Mouse (Mus musculus) myocyte (in vitro differentiated cells): Measurements from ENCODE around the gene Fcho1.

Experiments used
- CEBPB ChIP-seq: IDR thresholded peaks from 2 replicates; pipeline ENCODE4 v1.6.1; 2011; ENCODE audit warnings: mild to moderate bottlenecking, moderate library complexity; ENCODE audit not compliant: poor library complexity, insufficient read depth, severe bottlenecking
- MYOD1 ChIP-seq, 3 experiments: IDR thresholded peaks; one replicate each; pipeline ENCODE4 v1.6.1; 2011; ENCODE audit warnings: control low read depth in 2 of 3, low read depth in 2 of 3, mild to moderate bottlenecking in 2 of 3, moderate library complexity in 1 of 3; ENCODE audit not compliant: insufficient read length in 2 of 3, control insufficient read depth in 1 of 3
- POLR2A ChIP-seq: IDR thresholded peaks from one replicate; pipeline ENCODE4 v1.6.1; 2011; ENCODE audit warnings: low read depth, mild to moderate bottlenecking, control low read depth, moderate library complexity; ENCODE audit not compliant: insufficient read length
- TCF12 ChIP-seq: IDR thresholded peaks from one replicate; pipeline ENCODE4 v1.6.1; 2011; ENCODE audit warnings: mild to moderate bottlenecking, control low read depth; ENCODE audit not compliant: poor library complexity, insufficient read depth, severe bottlenecking
- USF1 ChIP-seq: IDR thresholded peaks from one replicate; pipeline ENCODE4 v1.6.1; 2011; ENCODE audit warnings: low read depth, mild to moderate bottlenecking, control low read depth, moderate library complexity

- TF ChIP-seq POLR2A (no peak), USF1 (no peak), CEBPB (no peak), MYOD1 (IDR thresholded peaks at IDR 0.05; ENCODE audit: control insufficient read depth in 1 of 3, insufficient read length in 2 of 3, low read depth in 2 of 3) (no peak), TCF12 (no peak)
These were observed 51.4 kb downstream of the Fcho1 start for GRCm38 (mm10) chr8:71674071-71674470.
